Mouse (Mus musculus): ENCODE data around the gene Fis1.

The Fis1 gene

GRCm38 (mm10) chr5:137012401-137012950 lies 59.4 kb downstream of the Fis1 start:
- TF ChIP-seq CTCF (conservative IDR thresholded peaks at IDR 0.05; ENCODE audit: low read length) (no peak), POU5F1 (IDR thresholded peaks at IDR 0.05; ENCODE audit: borderline replicate concordance, low read length) (no peak), NANOG (IDR thresholded peaks at IDR 0.05; ENCODE audit: borderline replicate concordance, low read length) (no peak)

More at GRCm38 (mm10) chr5:137012401-137012950, 59.4 kb downstream of the Fis1 start:
- H3K36me3 ChIP-seq (ENCODE audit: insufficient read depth, low read length) = no peaks in the 10 kb centered on the region
- no peak overlapping the region for H3K4me3 ChIP-seq (replicated peaks; ENCODE audit: low read length)
- H3K9me3 ChIP-seq (ENCODE audit: low read length) = peaks cover 7% of the 10 kb centered on the region; the same call in 1 of the 2 replicates
- 0 out of 2 replicates have a peak, but pooled peaks cover 4% of the 10 kb centered on the region for H3K27me3 ChIP-seq (ENCODE audit: insufficient read depth, low read length)
- H3K4me1 ChIP-seq (replicated peaks; ENCODE audit: low read depth, low read length) = peaks cover 22% of the 10 kb centered on the region
